Mouse (Mus musculus): ENCODE data around the gene Lix1. TPM values are rescaled to one million over a fixed set of nuclear protein-coding genes. Genes with fewer than 3 reads are reported as not detected.

The Lix1 gene
- polyA plus RNA-seq, 1 experiment: 6.0 TPM

DNA sequence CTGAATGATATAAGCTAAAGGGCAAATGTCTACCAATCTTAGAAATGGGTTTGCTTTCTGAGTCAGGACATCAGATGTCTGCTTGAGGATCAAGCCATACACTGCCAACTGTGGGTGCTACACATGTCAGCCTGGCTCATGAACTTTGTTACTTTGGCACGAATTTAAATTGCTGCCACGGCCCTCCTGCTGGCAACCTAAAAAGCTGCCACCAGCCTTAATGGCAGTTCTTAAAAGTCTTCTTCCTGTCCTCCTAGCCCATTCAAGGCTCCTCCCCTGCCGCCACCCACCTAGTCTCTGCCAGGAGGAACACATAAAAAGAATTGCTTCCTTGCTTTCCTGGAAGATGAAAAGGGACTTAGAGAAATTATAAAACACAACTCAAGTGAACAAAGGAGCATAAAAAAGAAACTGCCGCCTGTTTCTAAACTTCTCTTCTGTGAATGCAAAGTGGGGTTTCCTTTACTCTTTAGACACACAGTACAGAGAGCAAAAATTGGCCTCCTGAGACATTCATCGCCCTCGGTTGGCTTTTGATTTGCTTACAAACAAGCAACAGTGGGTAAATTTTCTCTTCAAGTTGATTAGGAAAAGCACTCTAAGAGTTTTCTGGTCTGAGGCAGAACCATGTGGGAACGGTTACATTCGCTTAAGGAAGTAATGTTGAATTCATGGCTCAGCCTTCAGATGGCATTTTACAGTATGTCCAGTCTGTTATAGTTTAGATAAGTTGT is 2.5 kb downstream of the Lix1 start:
- Histone ChIP-seq H3K4me3 (ENCODE audit: insufficient read depth, low read depth, low read length) (no peak overlapping the region), H3K27ac (replicated peaks; ENCODE audit: low read depth, low read length) (no peak overlapping the region), H3K4me1 (ENCODE audit: control insufficient read depth, insufficient read depth, insufficient read length, low read length) (no peaks in the 10 kb centered on the region)

DNA sequence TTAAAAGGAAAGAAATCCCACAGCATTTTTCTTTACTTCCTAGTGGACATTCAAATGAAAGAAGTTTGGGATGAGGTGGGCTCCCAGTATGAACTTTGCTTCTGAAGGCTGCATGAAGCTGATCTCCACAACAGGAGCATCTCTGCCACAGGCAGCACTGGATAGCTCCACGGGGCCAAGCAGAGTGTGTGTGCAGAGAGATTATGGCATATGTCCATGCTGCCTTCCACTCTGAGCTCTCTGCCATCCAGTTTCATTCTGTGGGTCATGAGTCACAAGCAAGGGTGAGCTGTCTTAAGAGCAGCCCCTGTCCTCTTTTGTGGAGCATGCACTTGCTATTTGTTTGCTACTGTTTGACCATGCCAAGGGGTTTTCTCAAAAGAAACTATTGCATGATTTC is 3.1 kb downstream of the Lix1 start:
- Histone ChIP-seq H3K27ac (replicated peaks; ENCODE audit: low read depth, low read length) (no peak overlapping the region), H3K4me3 (ENCODE audit: insufficient read depth, low read depth, low read length) (no peak overlapping the region), H3K4me1 (ENCODE audit: control insufficient read depth, insufficient read depth, insufficient read length, low read length) (no peaks in the 10 kb centered on the region)

- Histone ChIP-seq H3K4me1 (ENCODE audit: control insufficient read depth, insufficient read depth, insufficient read length, low read length) (no peaks in the 10 kb centered on the region), H3K27ac (replicated peaks; ENCODE audit: low read depth, low read length) (no peak overlapping the region), H3K4me3 (ENCODE audit: insufficient read depth, low read depth, low read length) (no peak overlapping the region)
Observed at GRCm38 (mm10) chr17:17408137-17408536, 5.7 kb downstream of the Lix1 start.

GRCm38 (mm10) chr17:17408720-17409478 is 6.4 kb downstream of the Lix1 start:
- no peaks in the 10 kb centered on the region for H3K4me1 ChIP-seq (ENCODE audit: control insufficient read depth, insufficient read depth, insufficient read length, low read length)
- H3K27ac ChIP-seq (replicated peaks; ENCODE audit: low read depth, low read length): no peak overlapping the region
- H3K4me3 ChIP-seq (ENCODE audit: insufficient read depth, low read depth, low read length): no peak overlapping the region

DNA sequence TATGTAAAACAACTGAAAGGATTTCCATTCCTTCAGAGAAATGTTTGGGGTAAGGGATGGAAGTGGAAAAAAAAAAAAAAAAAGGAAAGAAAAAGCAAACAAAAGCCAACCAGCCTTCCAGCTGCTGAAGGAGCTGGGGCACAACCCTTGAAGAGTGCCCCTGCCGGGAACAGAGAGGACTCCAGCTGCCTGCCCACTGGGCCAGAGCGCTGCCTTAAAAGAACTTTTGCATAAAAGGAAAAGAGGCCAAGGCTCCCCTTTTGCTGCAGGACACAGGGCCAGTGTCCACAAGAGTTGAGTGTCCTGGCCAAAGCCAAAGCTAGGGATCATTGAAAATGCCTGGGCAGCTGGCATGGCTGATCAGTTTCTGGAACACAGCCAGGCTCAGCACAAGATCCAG is 7.1 kb downstream of the Lix1 start:
- no peak overlapping the region for H3K27ac ChIP-seq (replicated peaks; ENCODE audit: low read depth, low read length)

DNA sequence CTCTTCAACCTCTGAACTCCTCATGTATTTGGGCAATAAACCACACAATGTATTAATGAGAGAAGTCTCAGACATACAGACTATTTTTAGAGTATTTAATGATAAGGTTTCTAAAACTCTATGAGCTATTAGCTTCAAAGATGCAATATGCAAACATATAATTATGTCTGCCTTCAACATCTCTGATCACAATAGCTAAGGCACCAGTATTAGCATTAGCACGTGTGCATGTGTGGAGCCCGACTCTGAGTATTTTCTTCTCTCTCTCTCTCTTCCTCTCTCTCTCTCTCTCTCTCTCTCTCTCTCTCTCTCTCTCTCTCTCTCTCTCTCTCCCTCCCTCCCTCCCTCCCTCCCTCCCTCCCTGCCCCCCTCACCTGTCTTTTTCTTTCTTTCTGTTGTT is 9.0 kb downstream of the Lix1 start:
- no peak overlapping the region for H3K4me3 ChIP-seq (ENCODE audit: insufficient read depth, low read depth, low read length)
- no peaks in the 10 kb centered on the region for H3K4me1 ChIP-seq (ENCODE audit: control insufficient read depth, insufficient read depth, insufficient read length, low read length)
- no peak overlapping the region for H3K27ac ChIP-seq (replicated peaks; ENCODE audit: low read depth, low read length)

More for the DNA sequence above, 7.1 kb downstream of the Lix1 start:
- Histone ChIP-seq H3K4me1 (ENCODE audit: control insufficient read depth, insufficient read depth, insufficient read length, low read length) (no peaks in the 10 kb centered on the region), H3K4me3 (ENCODE audit: insufficient read depth, low read depth, low read length) (no peak overlapping the region)

DNA sequence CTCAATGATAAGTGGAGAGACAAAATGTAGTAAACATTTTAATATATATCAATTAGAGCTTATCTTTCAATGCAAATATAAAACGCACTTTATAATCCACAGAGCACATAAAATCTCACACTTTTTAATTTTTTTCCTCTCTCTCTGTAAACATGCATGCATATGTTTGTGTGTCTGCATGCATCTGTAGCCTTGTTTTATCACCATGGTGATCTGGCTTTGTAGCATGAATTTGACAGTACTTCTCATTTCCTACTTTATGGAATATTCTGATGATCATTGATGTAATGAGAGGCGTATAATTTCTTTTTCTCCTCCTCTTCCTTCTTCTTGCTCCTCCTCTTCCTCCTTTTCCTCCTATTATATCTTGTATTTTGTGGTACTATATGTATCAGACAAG is 9.7 kb downstream of the Lix1 start:
- H3K4me1 ChIP-seq (ENCODE audit: control insufficient read depth, insufficient read depth, insufficient read length, low read length): no peaks in the 10 kb centered on the region
- H3K4me3 ChIP-seq (ENCODE audit: insufficient read depth, low read depth, low read length): no peak overlapping the region
- H3K27ac ChIP-seq (replicated peaks; ENCODE audit: low read depth, low read length): no peak overlapping the region

DNA sequence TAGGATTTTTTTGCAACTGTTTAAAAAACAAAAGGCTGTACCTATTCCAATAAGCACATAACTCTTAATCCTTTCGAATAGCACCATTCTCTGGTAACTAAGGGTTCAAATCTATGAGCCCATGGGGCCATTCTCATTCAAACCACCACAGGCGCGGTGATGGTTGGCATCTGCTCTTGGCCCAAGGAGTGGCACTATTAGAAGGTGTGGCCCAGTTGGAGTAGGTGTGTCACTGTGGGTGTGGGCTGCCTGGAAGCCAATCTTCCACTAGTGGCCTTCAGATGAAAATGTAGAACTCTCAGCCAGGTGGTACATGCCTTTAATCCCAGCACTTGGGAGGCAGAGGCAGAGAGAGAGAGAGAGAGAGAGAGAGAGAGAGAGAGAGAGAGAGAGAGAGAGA is 11.7 kb downstream of the Lix1 start:
- Histone ChIP-seq H3K27ac (replicated peaks; ENCODE audit: low read depth, low read length) (no peak overlapping the region), H3K4me1 (ENCODE audit: control insufficient read depth, insufficient read depth, insufficient read length, low read length) (no peaks in the 10 kb centered on the region), H3K4me3 (ENCODE audit: insufficient read depth, low read depth, low read length) (no peak overlapping the region)

DNA sequence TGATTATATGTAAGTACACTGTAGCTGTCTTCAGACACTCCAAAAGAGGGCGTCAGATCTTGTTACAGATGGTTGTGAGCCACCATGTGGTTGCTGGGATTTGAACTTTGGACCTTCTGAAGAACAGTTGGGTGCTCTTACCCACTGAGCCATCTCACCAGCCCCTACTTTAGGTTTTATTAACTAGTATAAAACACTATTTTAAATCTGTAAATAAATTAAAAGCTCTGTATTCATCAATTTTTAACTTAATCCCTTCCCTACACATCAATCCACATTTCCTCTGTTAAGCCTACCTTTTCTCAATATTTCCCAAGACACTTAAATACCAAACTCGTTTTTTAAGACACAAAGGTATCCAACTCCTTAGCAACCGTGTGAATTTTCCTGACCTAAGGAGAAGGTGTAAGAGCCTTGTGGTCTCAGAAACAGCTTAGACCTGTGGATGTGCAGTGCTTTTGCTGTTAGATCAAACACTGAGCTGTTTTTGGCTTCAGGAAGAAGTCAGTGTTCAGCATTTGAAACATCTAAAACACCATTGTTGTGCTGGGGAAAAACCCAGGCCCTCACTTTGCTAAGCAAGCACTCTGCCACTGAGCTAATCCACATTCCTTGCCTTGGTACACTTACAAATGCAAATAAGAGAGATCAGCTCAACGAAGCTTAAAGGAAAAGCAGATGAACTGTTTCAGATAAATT is 22.3 kb downstream of the Lix1 start:
- Histone ChIP-seq H3K4me3 (ENCODE audit: insufficient read depth, low read depth, low read length) (no peak overlapping the region), H3K4me1 (ENCODE audit: control insufficient read depth, insufficient read depth, insufficient read length, low read length) (no peaks in the 10 kb centered on the region), H3K27ac (replicated peaks; ENCODE audit: low read depth, low read length) (no peak overlapping the region)

DNA sequence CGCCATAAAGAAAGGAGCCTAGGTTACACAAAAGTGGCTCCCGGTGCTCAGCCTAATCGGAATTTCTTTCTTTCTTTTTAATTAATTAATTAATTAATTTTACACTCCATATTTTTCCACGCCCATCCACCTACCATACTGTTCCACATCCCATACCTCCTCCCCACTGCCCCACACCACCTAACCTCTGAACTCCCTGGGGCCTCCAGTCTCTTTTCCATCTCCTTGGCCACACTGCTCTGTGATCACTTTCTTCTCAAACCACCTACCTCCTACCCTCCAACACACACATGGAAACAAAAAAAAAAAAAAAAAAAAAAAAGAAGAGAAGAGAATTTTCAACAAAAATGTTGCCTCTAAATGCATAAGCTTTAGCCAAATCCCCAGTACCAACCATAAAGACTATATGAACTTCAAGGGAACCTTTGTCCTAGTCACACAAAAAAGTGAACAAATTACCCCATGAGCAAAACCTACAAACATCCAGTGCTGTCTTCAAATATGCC is 22.9 kb downstream of the Lix1 start:
- H3K27ac ChIP-seq (replicated peaks; ENCODE audit: low read depth, low read length): no peak overlapping the region
- H3K4me1 ChIP-seq (ENCODE audit: control insufficient read depth, insufficient read depth, insufficient read length, low read length): no peaks in the 10 kb centered on the region
- H3K4me3 ChIP-seq (ENCODE audit: insufficient read depth, low read depth, low read length): no peak overlapping the region

- Histone ChIP-seq H3K4me3 (ENCODE audit: insufficient read depth, low read depth, low read length) (no peak overlapping the region), H3K27ac (replicated peaks; ENCODE audit: low read depth, low read length) (no peak overlapping the region)
Observed at GRCm38 (mm10) chr17:17425906-17426305, 23.4 kb downstream of the Lix1 start.

DNA sequence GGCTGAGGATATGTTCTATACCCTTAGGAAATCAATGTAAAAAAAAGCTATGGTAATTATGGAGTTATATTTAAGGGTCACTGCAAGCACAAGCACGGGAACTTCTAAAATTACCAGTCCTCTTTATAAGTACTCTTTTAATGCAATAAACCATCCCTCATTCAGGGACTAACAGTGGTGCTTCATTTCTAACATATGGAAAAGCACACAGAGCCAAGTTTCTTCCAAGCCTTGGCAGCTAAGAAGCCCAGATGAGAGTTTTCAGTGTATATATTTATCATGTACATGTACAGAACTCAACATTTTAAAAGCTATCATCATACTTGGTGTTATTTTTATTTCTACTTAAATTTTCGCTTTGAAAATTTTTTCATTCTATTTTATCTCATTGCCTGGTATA is 26.4 kb downstream of the Lix1 start:
- Histone ChIP-seq H3K4me3 (ENCODE audit: insufficient read depth, low read depth, low read length) (no peak overlapping the region), H3K4me1 (ENCODE audit: control insufficient read depth, insufficient read depth, insufficient read length, low read length) (no peaks in the 10 kb centered on the region), H3K27ac (replicated peaks; ENCODE audit: low read depth, low read length) (no peak overlapping the region)

More at GRCm38 (mm10) chr17:17425906-17426305, 23.4 kb downstream of the Lix1 start:
- H3K4me1 ChIP-seq (ENCODE audit: control insufficient read depth, insufficient read depth, insufficient read length, low read length): no peaks in the 10 kb centered on the region

GRCm38 (mm10) chr17:17433679-17434078 is 31.2 kb downstream of the Lix1 start:
- Histone ChIP-seq H3K27ac (replicated peaks; ENCODE audit: low read depth, low read length) (no peak overlapping the region), H3K4me3 (ENCODE audit: insufficient read depth, low read depth, low read length) (no peak overlapping the region), H3K4me1 (ENCODE audit: control insufficient read depth, insufficient read depth, insufficient read length, low read length) (no peaks in the 10 kb centered on the region)

DNA sequence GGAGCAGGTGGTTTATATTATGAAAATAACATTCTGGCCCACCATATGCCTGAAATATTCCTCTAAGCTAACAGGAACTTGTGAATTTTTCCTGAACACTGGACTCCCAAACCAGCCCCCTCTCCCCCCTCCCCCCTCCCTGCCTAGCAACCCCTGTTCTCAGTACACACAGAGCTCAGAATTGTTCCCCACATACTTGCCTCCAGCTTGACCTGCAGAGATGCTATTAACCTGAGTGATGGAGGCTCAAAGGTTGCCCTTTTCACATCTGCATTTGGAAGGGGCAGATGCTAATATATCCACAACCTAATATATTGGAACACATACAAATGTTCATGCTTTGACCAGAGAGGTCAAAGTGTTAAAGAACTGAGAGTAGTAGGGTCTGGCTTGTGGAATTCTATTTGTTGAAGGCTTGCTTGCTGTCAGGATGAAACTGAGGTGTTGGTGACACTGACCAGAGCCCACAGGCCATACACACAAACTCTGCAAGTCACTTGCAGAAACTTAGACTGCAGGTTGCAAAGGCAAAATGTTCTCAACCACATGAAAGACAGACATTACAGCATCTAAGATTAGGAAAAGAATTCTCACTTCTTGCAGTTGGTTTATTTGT is 36.2 kb downstream of the Lix1 start:
- no peak overlapping the region for H3K27ac ChIP-seq (replicated peaks; ENCODE audit: low read depth, low read length)
- H3K4me1 ChIP-seq (ENCODE audit: control insufficient read depth, insufficient read depth, insufficient read length, low read length): no peaks in the 10 kb centered on the region
- H3K4me3 ChIP-seq (ENCODE audit: insufficient read depth, low read depth, low read length): no peak overlapping the region

- Histone ChIP-seq H3K4me1 (ENCODE audit: control insufficient read depth, insufficient read depth, insufficient read length, low read length) (no peaks in the 10 kb centered on the region), H3K4me3 (ENCODE audit: insufficient read depth, low read depth, low read length) (no peak overlapping the region), H3K27ac (replicated peaks; ENCODE audit: low read depth, low read length) (no peak overlapping the region)
Observed at GRCm38 (mm10) chr17:17441876-17442498, 39.5 kb downstream of the Lix1 start.

All from brown adipose tissue, adult 24 weeks (tissue).